Mouse (Mus musculus): ENCODE data around the gene Gm15557.
A peak's percentile ranks its signal among the peaks of the same experiment; 100 is the strongest.

GRCm38 (mm10) chr2:155929531-155930442 is 10.7 kb upstream of the Gm15557 start, which contains the start of gene Uqcc1:
- TF ChIP-seq CTCF (IDR thresholded peaks at IDR 0.05; ENCODE audit: low read depth) (0 out of 2 replicates have a peak, but pooled peaks have one; percentile 6), EP300 (IDR thresholded peaks at IDR 0.05; ENCODE audit: low read depth) (no peak)

Data from heart, postnatal 0 days (tissue).